ENCODE assay signal across 8 mouse cellular contexts in the genomic region with DNA sequence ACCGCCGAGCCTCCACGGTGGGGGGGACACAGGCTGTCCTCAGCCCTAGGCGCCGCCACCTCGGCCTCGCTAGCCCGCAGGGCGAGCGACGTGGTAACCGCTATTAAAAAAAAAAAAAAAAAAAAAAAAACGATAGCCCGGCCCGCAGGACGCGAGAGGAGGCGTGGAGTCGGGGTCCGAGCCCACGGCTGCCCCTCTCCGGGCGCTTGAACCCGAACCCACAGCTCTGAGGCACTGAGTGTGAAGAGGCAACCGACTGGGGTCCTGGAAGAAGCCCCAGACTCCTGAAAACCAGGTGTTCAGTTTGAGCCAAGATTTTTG. TPM values are rescaled to one million over a fixed set of nuclear protein-coding genes. Genes with fewer than 3 reads are reported as not detected.
DNase-seq lines count a peak whose midpoint lies in the region; ATAC-seq and TF ChIP-seq lines count a peak whose summit lies in the region.

No protein-coding gene starts in this region.

- H3K9ac ChIP-seq in liver, embryonic 13.5 days: peak overlapping the region; percentile 91

- no peaks in the 10 kb centered on the region for H3K4me1 ChIP-seq in thymus, adult 2 months (replicated peaks; ENCODE audit: control insufficient read depth, insufficient read depth, low read length)
- peaks cover 25% of the 10 kb centered on the region for H3K4me1 ChIP-seq in liver, embryonic 13.5 days (replicated peaks)

- peak overlapping the region; percentile 95 for H3K27ac ChIP-seq in gastrocnemius, adult 2 months
- H3K27ac ChIP-seq in thymus, adult 2 months (ENCODE audit: control insufficient read depth, insufficient read depth, low read length): no peak overlapping the region; the same call in 1 of the 2 replicates
- H3K27ac ChIP-seq in liver, embryonic 13.5 days: peak overlapping the region; percentile 85

- H3K36me3 ChIP-seq in thymus, adult 2 months (ENCODE audit: control insufficient read depth, insufficient read depth, low read length): no peaks in the 10 kb centered on the region
- no peaks in the 10 kb centered on the region for H3K36me3 ChIP-seq in liver, embryonic 13.5 days

- TF ChIP-seq POLR2A in thymus, adult 2 months (IDR thresholded peaks at IDR 0.05; ENCODE audit: control insufficient read depth, extremely low read depth, insufficient read depth, low read length, poor library complexity): no peak

- H3K9me3 ChIP-seq in liver, embryonic 13.5 days (replicated peaks): no peaks in the 10 kb centered on the region

- H3K27me3 ChIP-seq in thymus, adult 2 months (ENCODE audit: control insufficient read depth, insufficient read depth, low read length): no peaks in the 10 kb centered on the region
- no peaks in the 10 kb centered on the region for H3K27me3 ChIP-seq in liver, embryonic 13.5 days

- no peak for DNase-seq in gastrocnemius, adult 2 months
- no peak for DNase-seq in gastrocnemius, adult 8-10 months (ENCODE audit: low spot score in 2 of 2)
- DNase-seq in thymus, adult 2 months: no peak
- DNase-seq in thymus, postnatal 0 days (ENCODE audit: low spot score): no peak
- DNase-seq in liver, embryonic 13.5 days: no peak
- DNase-seq in frontal cortex, postnatal 25 days (ENCODE audit: low spot score in 2 of 2): no peak
- DNase-seq in layer of hippocampus, postnatal 10 days (ENCODE audit: low spot score in 2 of 2): no peak
- DNase-seq in gastrocnemius, postnatal 25 days: no peak

- peak overlapping the region; percentile 90 for H3K4me3 ChIP-seq in gastrocnemius, adult 2 months
- peak overlapping the region; percentile 71 for H3K4me3 ChIP-seq in thymus, adult 2 months (ENCODE audit: control insufficient read depth, insufficient read depth, low read length)
- peak overlapping the region; percentile 80 for H3K4me3 ChIP-seq in liver, embryonic 13.5 days (replicated peaks)

- ATAC-seq in liver, embryonic 13.5 days (ENCODE audit: low read depth): no peak

- under 1% methylated on average over 25 of the region's 25 CpGs for WGBS in thymus, adult 2 months
- WGBS in liver, embryonic 13.5 days (ENCODE audit: insufficient replicate concordance): under 1% methylated on average over 17 of the region's 25 CpGs

- TF ChIP-seq CTCF in gastrocnemius, adult 2 months (IDR thresholded peaks at IDR 0.05): no peak
- no peak for TF ChIP-seq CTCF in thymus, adult 2 months (IDR thresholded peaks at IDR 0.05; ENCODE audit: borderline replicate concordance, control insufficient read depth, extremely low read depth, insufficient read depth, low read length, poor library complexity)

- intact Hi-C loops in gastrocnemius, adult 2 months (cut with DNase I): no loop called here

- peak overlapping the region; percentile 87 for H3K4me2 ChIP-seq in liver, embryonic 13.5 days

RNA-seq across cellular contexts. Expression of gene Snx25, which starts 11.9 kb away (rescaled TPM):
- total RNA-seq in gastrocnemius, adult 2 months (2021): 1 to 10 TPM; 6.0 to 6.4 TPM
- total RNA-seq in gastrocnemius, adult 8-10 months (2022): 1 to 10 TPM; 5.1 to 7.0 (median 6.2) TPM
- polyA plus RNA-seq in thymus, adult 2 months (2012; rRNA removed): 7.5 and 8.7 TPM in 2 replicates
- 10.7 and 13.3 TPM in 2 replicates for polyA plus RNA-seq in thymus, postnatal 0 days (2015; fragmentation: Nextera tagmentation; extraction: Ambion mirVana)
- polyA plus RNA-seq in liver, embryonic 13.5 days (2015; fragmentation: Nextera tagmentation; extraction: Ambion mirVana): 3.7 and 4.4 TPM in 2 replicates
- 10 to 100 TPM; 51.0 to 52.5 TPM for total RNA-seq in layer of hippocampus, postnatal 10 days (2021)
- 1 to 10 TPM; 4.7 to 5.5 TPM for total RNA-seq in gastrocnemius, postnatal 25 days (2021)

RNA-seq across cellular contexts. Expression of gene Cfap97, which starts 12.3 kb away (rescaled TPM):
- 10 to 100 TPM; 12.4 to 13.0 TPM for total RNA-seq in gastrocnemius, adult 2 months (2021)
- 10 to 100 TPM; 13.5 to 17.4 (median 14.5) TPM for total RNA-seq in gastrocnemius, adult 8-10 months (2022)
- polyA plus RNA-seq in thymus, adult 2 months (2012; rRNA removed): 7.5 and 8.1 TPM in 2 replicates
- 36.7 and 39.0 TPM in 2 replicates for polyA plus RNA-seq in thymus, postnatal 0 days (2015; fragmentation: Nextera tagmentation; extraction: Ambion mirVana)
- polyA plus RNA-seq in liver, embryonic 13.5 days (2015; fragmentation: Nextera tagmentation; extraction: Ambion mirVana): 9.2 and 13.3 TPM in 2 replicates
- total RNA-seq in layer of hippocampus, postnatal 10 days (2021): 10 to 100 TPM; 18.0 to 19.1 TPM
- total RNA-seq in gastrocnemius, postnatal 25 days (2021): 10 to 100 TPM; 11.1 to 11.3 TPM

RNA-seq across cellular contexts. Expression of gene Slc25a4, which starts 47.3 kb away (rescaled TPM):
- total RNA-seq in gastrocnemius, adult 2 months (2021): 1,000 to 10,000 TPM; 2,736 to 3,418 TPM
- 1,000 to 10,000 TPM; 2,862 to 3,030 (median 2,917) TPM for total RNA-seq in gastrocnemius, adult 8-10 months (2022)
- 238 and 569 TPM in 2 replicates for polyA plus RNA-seq in thymus, adult 2 months (2012; rRNA removed)
- polyA plus RNA-seq in thymus, postnatal 0 days (2015; fragmentation: Nextera tagmentation; extraction: Ambion mirVana): 274 and 292 TPM in 2 replicates
- 124 and 129 TPM in 2 replicates for polyA plus RNA-seq in liver, embryonic 13.5 days (2015; fragmentation: Nextera tagmentation; extraction: Ambion mirVana)
- total RNA-seq in layer of hippocampus, postnatal 10 days (2021): 100 to 1,000 TPM; 692 to 703 TPM
- total RNA-seq in gastrocnemius, postnatal 25 days (2021): 1,000 to 10,000 TPM; 2,973 to 3,130 TPM

Comparison
In these comparisons a context has a peak if more than half of its experiments do, and no peak if none do; other contexts are left out.
1. RNA of gene Snx25, which starts 11.9 kb away (total RNA-seq): 51.0 to 52.5 TPM in layer of hippocampus, postnatal 10 days; 5.1 to 7.0 TPM in gastrocnemius, adult 8-10 months, 6.0 to 6.4 TPM in gastrocnemius, adult 2 months and 4.7 to 5.5 TPM in gastrocnemius, postnatal 25 days; every median in the first group is over 4 times any median in the second.
2. Peak in every context shown above with its lines, with median percentiles within 50 percentile points of each other: H3K4me3 ChIP-seq.